Comparison of ENCODE assay signal across 9 mouse cellular contexts in the genomic region with DNA sequence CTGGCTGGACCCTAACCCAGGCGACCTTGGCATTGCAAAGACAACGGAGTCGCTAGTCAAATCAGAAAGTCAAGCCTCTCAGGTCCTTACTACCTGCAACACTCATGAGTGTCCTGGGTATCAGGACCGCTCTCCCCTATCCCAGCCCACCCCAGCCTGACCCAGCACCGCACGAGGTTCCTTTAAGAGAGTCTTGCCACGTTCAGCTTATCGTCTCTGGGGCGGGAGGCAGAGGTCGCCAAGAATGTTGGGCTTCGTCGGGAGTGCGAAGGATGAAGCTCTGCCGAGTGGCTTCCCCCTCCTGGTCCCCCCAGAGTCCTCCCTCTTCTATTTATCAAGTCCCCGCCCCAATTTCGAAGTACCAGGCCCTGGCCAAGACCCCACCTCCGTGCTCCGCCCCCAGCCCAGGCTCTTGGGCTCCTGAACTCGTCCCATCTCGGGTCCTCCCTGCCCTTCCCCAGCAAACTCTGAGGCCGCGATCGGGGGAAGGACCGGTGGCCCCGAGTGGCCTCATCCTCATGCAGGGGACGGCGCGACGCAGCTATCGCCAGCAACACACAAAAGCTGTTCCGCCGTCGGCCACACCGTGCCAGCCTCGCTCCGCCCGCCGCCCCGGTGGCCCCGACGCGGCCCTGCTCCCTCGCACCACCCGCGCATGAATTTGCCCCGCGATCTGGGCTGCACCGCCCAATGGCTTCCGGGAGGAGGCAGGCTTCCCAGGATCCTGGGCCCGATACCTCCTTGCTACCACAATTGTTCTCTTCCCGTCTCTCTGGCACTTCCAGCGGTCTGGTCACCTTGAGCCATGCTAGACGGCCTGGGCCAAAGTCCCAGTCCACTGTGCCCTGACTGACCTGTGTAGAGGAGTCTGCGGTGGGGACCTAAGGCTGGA. TPM values are rescaled to one million over a fixed set of nuclear protein-coding genes. Genes with fewer than 3 reads are reported as not detected.
DNase-seq lines count a peak whose midpoint lies in the region; ATAC-seq lines count a peak whose summit lies in the region.
"Had no signal": no experiment of that assay in that cellular context is flagged by ENCODE, and none has a peak within 500 bp of the region (broad histone marks: within the 10 kb centered on the region; RNA-seq: fewer than 3 reads in every experiment).

No protein-coding gene starts in this region.

- ATAC-seq in hindbrain, embryonic 12.5 days (ENCODE audit: low FRiP score) = peak; percentile 70
- peak; percentile 48 for ATAC-seq in midbrain, embryonic 14.5 days (ENCODE audit: low FRiP score, low TSS enrichment)

- H3K27me3 ChIP-seq in hindbrain, embryonic 12.5 days = peaks cover 44% of the 10 kb centered on the region
- H3K27me3 ChIP-seq in midbrain, embryonic 14.5 days (ENCODE audit: control insufficient read depth, insufficient read depth, low read length) = peaks cover 37% of the 10 kb centered on the region

- peak overlapping the region; percentile 62 for H3K4me2 ChIP-seq in hindbrain, embryonic 12.5 days (replicated peaks)
- peak overlapping the region; percentile 52 for H3K4me2 ChIP-seq in midbrain, embryonic 14.5 days (ENCODE audit: low read length)

- no peak overlapping the region for H3K27ac ChIP-seq in hindbrain, embryonic 12.5 days
- no peak overlapping the region for H3K27ac ChIP-seq in midbrain, embryonic 14.5 days (replicated peaks; ENCODE audit: low read depth, low read length)

- peaks cover 9% of the 10 kb centered on the region for H3K4me1 ChIP-seq in hindbrain, embryonic 12.5 days
- peaks cover 10% of the 10 kb centered on the region; the same call in 1 of the 2 replicates for H3K4me1 ChIP-seq in midbrain, embryonic 14.5 days (ENCODE audit: control insufficient read depth, insufficient read depth, low read length)

- peak overlapping the region; percentile 35 for H3K4me3 ChIP-seq in hindbrain, embryonic 12.5 days
- peak overlapping the region; percentile 29 for H3K4me3 ChIP-seq in midbrain, embryonic 14.5 days (replicated peaks; ENCODE audit: low read depth, low read length)

- 2% methylated on average over 53 of the region's 54 CpGs for WGBS in hindbrain, embryonic 12.5 days
- 1% methylated on average over 54 of the region's 54 CpGs for WGBS in midbrain, embryonic 14.5 days

- H3K36me3 ChIP-seq in hindbrain, embryonic 12.5 days = no peaks in the 10 kb centered on the region
- no peaks in the 10 kb centered on the region for H3K36me3 ChIP-seq in midbrain, embryonic 14.5 days (ENCODE audit: control insufficient read depth, insufficient read depth, low read length)

- H3K9ac ChIP-seq in hindbrain, embryonic 12.5 days = peak overlapping the region; percentile 47; the same call in 1 of the 2 replicates
- H3K9ac ChIP-seq in midbrain, embryonic 14.5 days (replicated peaks; ENCODE audit: low read length) = peak overlapping the region; percentile 36

- H3K9me3 ChIP-seq in hindbrain, embryonic 12.5 days (replicated peaks) = no peaks in the 10 kb centered on the region; the same call in 1 of the 2 replicates
- H3K9me3 ChIP-seq in midbrain, embryonic 14.5 days (ENCODE audit: control insufficient read depth, low read length) = no peaks in the 10 kb centered on the region; the same call in 1 of the 2 replicates

- peak; percentile 47 for DNase-seq in cerebellum, adult 9-11 months
- no peak for DNase-seq in cerebellum, adult 11 months
- DNase-seq in CD4-positive helper T cell, adult 2 months (ENCODE audit: low read depth, low spot score) = peak; percentile 24
- DNase-seq in embryo, embryonic 11 days = peak; percentile 69
- peak; percentile 62 to 70 for DNase-seq in layer of hippocampus, postnatal 10 days (ENCODE audit: low spot score in 2 of 2)
- peak; percentile 56 for DNase-seq in midbrain, embryonic 14.5 days
- no peak for DNase-seq in T-cell, adult 2 months (ENCODE audit: low spot score)

RNA-seq across cellular contexts. Expression of gene Slc7a10, which starts 1.1 kb away (rescaled TPM):
- 1.9 and 2.1 TPM in 2 replicates for polyA plus RNA-seq in hindbrain, embryonic 12.5 days (2016; fragmentation: Nextera tagmentation; extraction: Ambion mirVana)
- 10 to 100 TPM; 55.3 to 55.5 TPM for total RNA-seq in layer of hippocampus, postnatal 10 days (2021)
- 6.5 and 9.6 TPM in 2 replicates for polyA plus RNA-seq in midbrain, embryonic 14.5 days (2014; fragmentation: Nextera tagmentation; extraction: Ambion mirVana)
- polyA plus RNA-seq: C2C12 had no signal

RNA-seq across cellular contexts. Expression of gene Lrp3, which starts 30.2 kb away (rescaled TPM):
- polyA plus RNA-seq in hindbrain, embryonic 12.5 days (2016; fragmentation: Nextera tagmentation; extraction: Ambion mirVana) = 17.9 and 19.3 TPM in 2 replicates
- 10 to 100 TPM; 80.4 to 83.8 TPM for total RNA-seq in layer of hippocampus, postnatal 10 days (2021)
- polyA plus RNA-seq in midbrain, embryonic 14.5 days (2014; fragmentation: Nextera tagmentation; extraction: Ambion mirVana) = 33.3 and 35.8 TPM in 2 replicates

Comparison
In these comparisons a context has a peak if more than half of its experiments do, and no peak if none do; other contexts are left out.
1. DNase-seq: peak in cerebellum, adult 9-11 months (single experiment), CD4-positive helper T cell, adult 2 months (single experiment), embryo, embryonic 11 days (single experiment), layer of hippocampus, postnatal 10 days (2 of 2) and midbrain, embryonic 14.5 days (single experiment); none in cerebellum, adult 11 months (single experiment) and T-cell, adult 2 months (single experiment).